Mouse (Mus musculus) embryonic fibroblast, embryonic 13.5 days (primary cell): Measurements from ENCODE around the gene Cemip.

ENCODE experiments used
- CTCF ChIP-seq: IDR thresholded peaks from 2 replicates; pipeline ENCODE4 v1.5.1; 2011; ENCODE audit warnings: mild to moderate bottlenecking, control low read depth, low read length, moderate library complexity, borderline replicate concordance; ENCODE audit not compliant: insufficient read depth
- POLR2A ChIP-seq: IDR thresholded peaks from 2 replicates; pipeline ENCODE4 v1.6.1; 2011; ENCODE audit warnings: low read depth, mild to moderate bottlenecking, control low read depth, low read length, moderate library complexity

DNA sequence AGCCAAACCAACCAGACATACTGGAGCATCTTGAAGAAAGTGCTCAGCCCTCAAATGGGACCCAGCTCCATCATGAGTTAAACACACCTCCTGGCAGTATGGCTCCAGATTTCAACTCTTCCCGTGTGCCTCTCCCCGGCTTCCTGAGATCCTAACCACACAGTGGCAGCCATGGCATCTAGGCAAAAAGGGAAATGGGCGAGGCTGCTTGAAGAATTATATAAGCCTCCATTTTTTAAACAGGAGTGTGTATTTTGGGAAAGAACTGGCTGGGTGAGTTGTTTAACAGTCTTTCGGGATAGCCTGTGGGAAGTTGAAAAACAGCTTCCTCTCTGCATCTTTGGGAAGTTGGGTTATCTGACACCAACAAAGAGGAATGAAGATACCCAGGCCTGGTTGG is 34.9 kb downstream of the Cemip start:
- TF ChIP-seq POLR2A = no peak
- no peak for TF ChIP-seq CTCF
